Mouse (Mus musculus) right cerebral cortex, postnatal 36 days (tissue): Measurements from ENCODE around the gene Gm5890.
"Not testable (repeated sequence)": the region's sequence is repeated elsewhere in the genome, so short reads cannot be mapped to it uniquely, and the experiment has no call there.

Source experiments
- DNase-seq, 2 experiments: peaks; one replicate each; pipeline ENCODE4 v3.0.0; 2022; ENCODE audit warnings: low spot score in 2 of 2, mixed read lengths in 1 of 2

Gene Gm5890

DNA sequence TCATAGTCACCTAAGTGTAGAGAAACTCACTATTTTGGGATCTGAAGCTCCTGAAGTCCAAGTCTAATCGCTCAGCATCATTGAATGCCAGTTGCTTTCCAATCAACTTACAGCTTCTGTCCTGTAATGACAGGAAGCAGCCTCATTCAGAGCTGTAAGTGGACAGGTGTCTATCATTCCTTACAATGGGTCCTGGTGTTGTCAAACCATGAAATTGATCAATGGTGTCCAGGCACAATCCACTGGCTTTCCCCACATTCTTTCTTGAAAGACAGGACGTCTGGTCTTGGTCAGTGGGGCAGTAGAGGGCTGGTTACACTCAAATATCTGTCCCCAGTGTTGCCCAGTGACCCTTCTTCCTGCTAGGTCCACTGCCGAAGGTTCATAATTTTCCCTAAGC lies at the start of gene Gm5890:
Gene Gm5890, minus strand, starts transcription at position 101 of the 400 bp plus-strand sequence.
- DNase-seq: not testable (repeated sequence)

- DNase-seq: not testable (repeated sequence)
These were observed 28.9 kb downstream of the Gm5890 start, which contains the start of gene Gm4498 for GRCm38 (mm10) chr7:20233728-20234127. Gm4498 (minus strand) TSS chr7:20233828.
